Mouse (Mus musculus) cerebellum, adult 2 months (tissue): ENCODE measurements around the gene Ybx2. TPM values are rescaled to one million over a fixed set of nuclear protein-coding genes. Genes with fewer than 3 reads are reported as not detected.

Source experiments
- DNase-seq, 2 experiments: peaks; one replicate each; pipeline ENCODE4 v3.0.0; 2021
- H3K27ac ChIP-seq: fragments of 200-500 bp; 2 replicates; pipeline ENCODE4 v1.5.1; 2012; ENCODE audit warnings: low read length, control low read depth, inconsistent platforms; ENCODE audit not compliant: insufficient read depth
- H3K27me3 ChIP-seq: fragments of 200-500 bp; 2 replicates; pipeline ENCODE4 v1.6.1; 2012; ENCODE audit warnings: inconsistent platforms, mild to moderate bottlenecking, low read length, moderate library complexity; ENCODE audit not compliant: control insufficient read depth, insufficient read depth
- H3K4me1 ChIP-seq: fragments of 200-500 bp; 2 replicates; pipeline ENCODE4 v1.6.1; 2011; ENCODE audit warnings: low read length; ENCODE audit not compliant: control insufficient read depth, insufficient read depth
- H3K4me3 ChIP-seq: fragments of 200-500 bp; replicated peaks from 2 replicates; pipeline ENCODE3; 2011; ENCODE audit warnings: mild to moderate bottlenecking, low read depth, low read length, control low read depth; ENCODE audit not compliant: insufficient read depth
- CTCF ChIP-seq: fragments of 200-500 bp; IDR thresholded peaks from 2 replicates; pipeline ENCODE4 v1.5.1; 2011; ENCODE audit warnings: low read depth, mild to moderate bottlenecking, control low read depth, low read length, moderate library complexity, borderline replicate concordance; ENCODE audit not compliant: insufficient read depth
- POLR2A ChIP-seq: fragments of 200-500 bp; IDR thresholded peaks from 2 replicates; pipeline ENCODE4 v1.6.1; 2011; ENCODE audit warnings: low read length, control low read depth, borderline replicate concordance; ENCODE audit not compliant: insufficient read depth
- WGBS: fragments of 180-500 bp; shearing (Covaris S2); methylation state at CpG from one replicate; pipeline ENCODE4 v1.1.7; 2018; 5-methylcytosine and 5-hydroxymethylcytosine counted together
- polyA plus RNA-seq: library from polyadenylated mRNA; depleted of rRNA; stranded (reverse); fragments of >200 nt; gene quantifications from 2 replicates; pipeline ENCODE4 v1.2.3, GENCODE M21; 2012

Ybx2 gene
- polyA plus RNA-seq, 1 experiment = 16.5 TPM

DNA sequence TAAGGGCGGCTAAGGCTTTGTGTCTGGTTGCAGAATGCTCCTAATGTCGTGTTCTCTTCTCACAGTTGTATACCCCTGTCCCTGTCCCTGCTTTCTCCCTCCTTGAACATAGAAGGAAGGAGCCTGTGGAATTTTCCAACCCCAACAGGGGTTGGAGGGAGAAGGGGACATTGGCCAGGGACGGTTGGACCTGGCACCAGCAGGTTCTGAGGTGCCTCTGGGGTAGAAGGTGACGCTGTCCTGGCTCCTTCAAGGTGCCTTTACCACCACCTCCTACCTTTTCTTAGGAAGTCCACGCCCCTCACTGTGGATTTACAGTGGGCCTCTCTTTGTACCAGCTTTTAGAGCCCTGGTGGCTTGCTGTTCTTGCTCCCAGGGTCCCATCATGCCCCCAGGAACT is 2.2 kb downstream of the Ybx2 start:
- DNase-seq = no peak
- WGBS = 82% methylated on average over 5 of the region's 5 CpGs
- Histone ChIP-seq H3K27me3 (no peaks in the 10 kb centered on the region), H3K4me1 (peaks cover 4% of the 10 kb centered on the region; the same call in 1 of the 2 replicates), H3K27ac (no peak overlapping the region), H3K4me3 (no peak overlapping the region)
- TF ChIP-seq CTCF (no peak), POLR2A (no peak)

DNA sequence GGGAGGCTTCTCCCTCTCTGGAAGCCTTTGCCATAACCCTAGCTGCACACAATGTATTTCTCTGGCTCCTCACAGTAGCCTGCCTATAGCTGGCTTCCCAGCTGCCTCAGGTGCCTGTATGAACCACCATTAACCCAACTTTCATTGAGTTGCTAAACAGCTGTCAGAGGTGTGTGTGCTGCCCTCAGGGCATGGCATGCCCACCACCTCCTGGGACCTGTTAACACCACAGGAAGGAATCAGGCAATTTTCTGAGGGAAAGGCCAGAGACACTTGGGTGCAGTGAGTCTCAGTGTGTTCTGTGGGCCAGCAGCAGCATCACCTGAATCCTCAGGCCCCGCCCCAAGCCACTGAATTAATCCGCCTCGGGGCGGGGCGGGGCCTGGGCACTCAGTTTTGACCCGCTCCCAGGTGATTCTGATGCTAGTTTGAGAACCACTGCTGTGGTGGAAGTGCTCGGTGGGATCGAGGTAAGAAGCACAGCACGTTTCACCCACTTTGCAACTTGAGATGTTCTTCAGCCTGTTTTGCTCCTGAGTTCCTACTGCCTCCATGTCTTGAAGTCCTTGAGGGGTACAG is 2.9 kb downstream of the Ybx2 start:
- DNase-seq = no peak
- 51% methylated on average over 9 of the region's 9 CpGs for WGBS
- TF ChIP-seq CTCF = no peak
- TF ChIP-seq POLR2A = no peak
- H3K27me3 ChIP-seq = no peaks in the 10 kb centered on the region
- H3K27ac ChIP-seq = no peak overlapping the region
- peaks cover 4% of the 10 kb centered on the region; the same call in 1 of the 2 replicates for H3K4me1 ChIP-seq
- H3K4me3 ChIP-seq = no peak overlapping the region

DNA sequence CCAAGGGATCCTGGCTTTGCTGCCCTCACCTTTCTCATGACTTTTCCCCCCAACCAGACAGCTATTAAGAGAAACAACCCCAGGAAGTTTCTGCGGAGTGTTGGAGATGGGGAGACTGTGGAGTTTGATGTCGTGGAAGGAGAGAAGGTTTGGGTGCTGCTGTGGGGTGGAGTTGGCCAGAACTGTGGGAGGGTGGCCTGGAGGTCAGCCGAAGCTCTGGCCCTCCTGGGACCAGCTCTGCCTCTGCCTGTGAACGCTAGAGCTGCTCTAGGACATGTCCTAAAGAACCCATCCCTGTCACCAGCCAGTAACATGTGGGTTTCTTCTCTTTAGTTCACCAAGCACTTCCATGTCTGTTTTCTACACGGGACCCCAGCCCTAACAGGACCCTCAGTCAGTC is 3.6 kb downstream of the Ybx2 start:
- Histone ChIP-seq H3K4me3 (no peak overlapping the region), H3K4me1 (peaks cover 4% of the 10 kb centered on the region; the same call in 1 of the 2 replicates), H3K27me3 (no peaks in the 10 kb centered on the region), H3K27ac (no peak overlapping the region)
- 67% methylated on average over 5 of the region's 5 CpGs for WGBS
- no peak for DNase-seq
- no peak for TF ChIP-seq POLR2A
- no peak for TF ChIP-seq CTCF

DNA sequence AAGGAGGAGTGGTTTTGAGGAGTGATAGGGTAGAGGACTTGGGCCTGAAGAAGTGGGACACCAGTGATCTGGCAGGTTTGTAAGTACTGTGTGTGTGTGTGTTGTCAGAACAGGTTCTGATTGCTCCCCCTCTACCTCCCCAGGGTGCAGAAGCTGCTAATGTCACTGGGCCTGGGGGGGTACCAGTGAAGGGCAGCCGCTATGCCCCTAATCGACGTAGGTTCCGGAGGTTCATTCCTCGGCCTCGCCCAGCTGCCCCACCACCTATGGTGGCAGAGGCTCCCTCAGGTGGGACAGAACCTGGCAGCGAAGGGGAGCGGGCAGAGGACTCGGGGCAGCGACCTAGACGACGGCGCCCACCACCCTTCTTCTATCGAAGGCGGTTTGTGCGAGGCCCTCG is 4.1 kb downstream of the Ybx2 start:
- no peak overlapping the region for H3K4me3 ChIP-seq
- 92% methylated on average over 17 of the region's 17 CpGs for WGBS
- no peak for DNase-seq
- no peaks in the 10 kb centered on the region for H3K27me3 ChIP-seq
- TF ChIP-seq CTCF = no peak
- no peak for TF ChIP-seq POLR2A
- peaks cover 4% of the 10 kb centered on the region; the same call in 1 of the 2 replicates for H3K4me1 ChIP-seq
- no peak overlapping the region for H3K27ac ChIP-seq

DNA sequence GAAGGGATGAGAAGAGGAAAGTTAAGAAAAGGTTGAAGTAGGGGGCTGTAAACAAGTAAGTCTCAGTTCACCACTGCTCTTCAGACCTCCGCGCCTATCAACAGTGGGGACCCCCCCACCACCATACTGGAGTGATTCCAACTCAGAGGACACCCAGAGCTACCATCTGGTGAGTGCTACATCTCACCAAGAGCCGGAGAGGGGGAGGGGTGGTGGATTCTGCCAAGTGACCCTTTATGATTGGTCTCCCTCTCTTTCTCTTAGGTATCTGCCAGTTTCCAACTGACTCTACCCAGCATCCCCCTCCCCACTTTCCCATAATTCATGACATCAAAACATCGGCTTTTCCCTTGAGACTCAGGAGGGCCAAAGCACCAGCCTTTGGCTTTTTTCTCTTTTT is 5.4 kb downstream of the Ybx2 start:
- Histone ChIP-seq H3K27ac (no peak overlapping the region), H3K27me3 (no peaks in the 10 kb centered on the region), H3K4me3 (no peak overlapping the region), H3K4me1 (peaks cover 4% of the 10 kb centered on the region; the same call in 1 of the 2 replicates)
- 25% methylated on average over 4 of the region's 4 CpGs for WGBS
- TF ChIP-seq CTCF (no peak), POLR2A (no peak)
- DNase-seq = no peak

DNA sequence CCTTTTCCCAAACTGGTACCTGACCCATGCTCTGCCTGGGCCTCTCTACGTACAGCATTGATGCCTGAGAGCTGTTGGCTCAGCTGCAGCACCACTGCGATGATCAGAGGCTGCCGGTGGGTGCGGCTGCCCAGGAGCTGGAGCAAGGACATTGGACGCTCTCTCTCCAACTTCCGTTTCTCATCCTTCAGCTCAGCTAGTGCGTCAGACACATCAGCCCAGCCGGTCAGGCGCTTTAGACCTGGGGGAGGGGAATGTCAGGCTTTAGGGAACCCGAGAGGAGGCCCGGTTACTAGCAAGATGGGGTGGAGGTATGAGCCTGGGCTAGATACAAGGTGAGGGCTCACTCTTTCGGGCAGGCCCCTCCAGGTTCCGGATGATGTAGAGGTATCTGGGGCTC is 9.6 kb downstream of the Ybx2 start:
- TF ChIP-seq CTCF = no peak
- no peak for TF ChIP-seq POLR2A

DNA sequence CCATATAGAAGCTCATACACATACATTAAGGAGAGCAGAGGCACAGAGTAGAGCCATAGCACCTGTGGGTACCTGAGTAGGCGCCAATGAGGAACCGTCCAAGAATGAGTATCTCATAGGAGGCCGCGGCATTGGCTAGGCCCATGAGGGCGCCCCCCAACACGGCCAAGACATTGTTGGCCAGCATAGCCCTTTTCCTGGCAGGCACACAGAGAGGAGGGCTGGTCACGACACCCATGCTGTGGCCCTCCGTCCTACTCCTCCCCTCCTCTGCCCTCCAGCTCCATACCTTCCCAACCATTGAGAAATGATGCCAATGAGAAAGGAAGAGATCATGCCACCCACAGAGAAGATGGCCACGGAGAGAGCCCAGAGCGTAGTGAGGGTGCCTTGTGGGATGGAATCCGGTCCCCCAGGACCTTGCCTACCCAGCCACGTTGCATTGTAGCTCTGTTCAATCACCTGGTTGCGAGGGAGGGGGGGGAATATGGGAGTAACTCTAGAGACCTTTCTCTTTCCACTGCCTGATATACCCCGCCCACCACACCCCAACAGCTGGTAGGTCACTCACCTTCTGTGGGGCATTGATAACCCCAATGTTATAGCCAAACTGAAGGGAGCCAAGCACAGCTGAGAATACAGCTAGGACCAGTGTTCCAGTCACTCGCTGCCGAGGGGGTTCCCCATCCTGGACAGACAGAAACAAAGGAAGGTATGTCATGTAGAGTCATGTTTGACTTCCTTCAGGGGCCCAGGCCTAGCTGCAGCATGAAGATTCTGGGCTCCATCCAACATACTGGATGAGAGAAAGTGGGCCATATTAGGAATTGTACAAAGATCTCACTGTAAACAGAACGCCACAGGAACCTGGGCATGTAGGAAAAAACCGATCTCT is 10.6 kb downstream of the Ybx2 start:
- DNase-seq = no peak
- no peak for TF ChIP-seq POLR2A
- no peak for TF ChIP-seq CTCF
- Histone ChIP-seq H3K4me3 (no peak overlapping the region), H3K4me1 (no peaks in the 10 kb centered on the region), H3K27ac (no peak overlapping the region), H3K27me3 (peaks cover 2% of the 10 kb centered on the region; the same call in 1 of the 2 replicates)
- 70% methylated on average over 18 of the region's 18 CpGs for WGBS

More for the DNA sequence above, 9.6 kb downstream of the Ybx2 start:
- Histone ChIP-seq H3K27me3 (peaks cover 2% of the 10 kb centered on the region; the same call in 1 of the 2 replicates), H3K4me3 (no peak overlapping the region), H3K27ac (no peak overlapping the region), H3K4me1 (peaks cover 4% of the 10 kb centered on the region; the same call in 1 of the 2 replicates)
- 83% methylated on average over 13 of the region's 13 CpGs for WGBS
- no peak for DNase-seq
